Mouse (Mus musculus): Measurements from ENCODE around the gene 5730409E04Rik. TPM values are rescaled to one million over a fixed set of nuclear protein-coding genes. Genes with fewer than 3 reads are reported as not detected.

5730409E04Rik gene
- polyA plus RNA-seq, 1 experiment from 2014 or later = 2.6 TPM

DNA sequence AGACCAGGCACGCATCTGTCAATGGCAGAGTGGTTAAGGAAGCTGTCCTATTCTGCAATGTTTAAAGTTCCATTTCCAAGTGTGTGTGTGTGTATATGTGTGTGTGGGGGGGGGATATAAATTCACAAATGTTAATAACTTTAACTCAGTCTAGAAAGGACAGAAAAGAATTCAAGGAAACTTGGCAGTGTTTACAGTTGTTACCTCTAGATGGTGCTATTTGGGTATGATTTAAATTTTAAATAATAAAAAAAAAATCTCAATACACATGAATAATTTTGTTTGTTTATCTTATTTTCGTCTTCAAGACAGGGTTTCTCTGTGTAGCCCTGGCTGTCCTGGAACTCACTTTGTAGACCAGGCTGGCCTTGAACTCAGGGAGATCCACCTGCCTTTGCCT lies 22.3 kb downstream of the 5730409E04Rik start:
- H3K27ac ChIP-seq (ENCODE audit: low read length) = no peak overlapping the region
- no peak overlapping the region for H3K4me2 ChIP-seq (replicated peaks; ENCODE audit: low read depth, low read length)
- no peaks in the 10 kb centered on the region for H3K27me3 ChIP-seq (replicated peaks; ENCODE audit: insufficient read depth, low read length)
- H3K36me3 ChIP-seq (ENCODE audit: insufficient read depth, low read length) = no peaks in the 10 kb centered on the region
- DNase-seq (ENCODE audit: low spot score) (peak; percentile 30), ATAC-seq (no peak)
- H3K9me3 ChIP-seq (ENCODE audit: low read length) = no peaks in the 10 kb centered on the region
- no peak overlapping the region for H3K9ac ChIP-seq (replicated peaks; ENCODE audit: low read depth)
- no peaks in the 10 kb centered on the region for H3K4me1 ChIP-seq (ENCODE audit: insufficient read depth, low read depth, low read length)
- TF ChIP-seq CTCF (IDR thresholded peaks at IDR 0.05) = peak; percentile 25
- TF ChIP-seq EP300 (IDR thresholded peaks at IDR 0.05) = no peak
- 35% methylated on average over 2 of the region's 2 CpGs for WGBS
- H3K4me3 ChIP-seq (ENCODE audit: low read depth, low read length) = no peak overlapping the region

DNA sequence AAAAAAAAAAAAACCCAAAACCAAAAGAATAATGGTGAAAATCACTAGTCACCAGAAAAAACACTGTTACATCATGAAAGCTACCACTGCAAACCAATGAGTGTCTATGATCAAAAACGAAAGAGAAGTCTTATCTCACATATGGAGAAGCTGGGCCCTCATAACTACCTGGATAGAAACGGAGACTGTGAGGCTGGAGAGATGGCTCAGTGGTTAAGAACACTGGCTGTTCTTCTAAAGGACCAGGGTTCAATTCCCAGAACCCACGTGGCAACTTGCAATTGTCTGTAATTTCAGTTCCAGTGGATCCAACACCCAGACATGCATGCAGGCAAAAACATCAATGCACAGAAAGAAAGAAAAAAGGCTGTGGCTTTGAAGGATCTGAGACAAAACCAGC lies 23.1 kb downstream of the 5730409E04Rik start:
- 52% methylated on average over 3 of the region's 3 CpGs for WGBS

GRCm38 (mm10) chr4:126636330-126636729 lies 26.7 kb downstream of the 5730409E04Rik start:
- Histone ChIP-seq H3K27ac (ENCODE audit: low read length) (no peak overlapping the region), H3K4me3 (ENCODE audit: low read depth, low read length) (no peak overlapping the region), H3K4me2 (replicated peaks; ENCODE audit: low read depth, low read length) (no peak overlapping the region), H3K9me3 (ENCODE audit: low read length) (no peaks in the 10 kb centered on the region), H3K36me3 (ENCODE audit: insufficient read depth, low read length) (no peaks in the 10 kb centered on the region), H3K9ac (replicated peaks; ENCODE audit: low read depth) (no peak overlapping the region), H3K4me1 (ENCODE audit: insufficient read depth, low read depth, low read length) (no peaks in the 10 kb centered on the region), H3K27me3 (replicated peaks; ENCODE audit: insufficient read depth, low read length) (no peaks in the 10 kb centered on the region)
- ATAC-seq (no peak), DNase-seq (ENCODE audit: low spot score) (no peak)
- no peak for TF ChIP-seq CTCF (IDR thresholded peaks at IDR 0.05)
- TF ChIP-seq EP300 (IDR thresholded peaks at IDR 0.05) = no peak
- WGBS = 23% methylated on average over 11 of the region's 11 CpGs

More for the DNA sequence above, 23.1 kb downstream of the 5730409E04Rik start:
- Histone ChIP-seq H3K4me2 (replicated peaks; ENCODE audit: low read depth, low read length) (no peak overlapping the region), H3K36me3 (ENCODE audit: insufficient read depth, low read length) (no peaks in the 10 kb centered on the region), H3K9me3 (ENCODE audit: low read length) (no peaks in the 10 kb centered on the region), H3K27me3 (replicated peaks; ENCODE audit: insufficient read depth, low read length) (no peaks in the 10 kb centered on the region), H3K4me1 (ENCODE audit: insufficient read depth, low read depth, low read length) (no peaks in the 10 kb centered on the region), H3K27ac (ENCODE audit: low read length) (no peak overlapping the region), H3K9ac (replicated peaks; ENCODE audit: low read depth) (no peak overlapping the region), H3K4me3 (ENCODE audit: low read depth, low read length) (no peak overlapping the region)
- ATAC-seq (no peak), DNase-seq (ENCODE audit: low spot score) (no peak)
- TF ChIP-seq CTCF (IDR thresholded peaks at IDR 0.05) (no peak), EP300 (IDR thresholded peaks at IDR 0.05) (no peak)

DNA sequence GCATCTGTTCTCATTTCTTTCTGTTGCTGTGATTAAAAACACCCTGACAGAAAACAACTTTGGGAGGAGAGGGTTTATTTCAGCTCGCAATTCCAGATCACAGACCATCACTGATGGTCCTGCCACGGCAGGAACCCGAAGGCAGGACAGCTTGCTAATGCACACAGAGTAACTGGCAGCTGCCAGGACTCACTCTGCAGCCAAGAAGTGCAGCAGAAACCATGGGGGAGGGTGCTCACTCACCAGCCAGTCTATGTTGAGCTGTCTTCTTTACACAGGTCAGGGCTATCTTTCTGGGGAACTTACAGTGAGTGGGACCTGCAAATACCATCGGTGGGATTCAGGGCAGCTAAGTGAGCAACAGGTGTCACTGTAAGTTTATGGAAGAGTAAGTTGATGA lies 27.8 kb downstream of the 5730409E04Rik start:
- Histone ChIP-seq H3K27ac (ENCODE audit: low read length) (no peak overlapping the region), H3K4me1 (ENCODE audit: insufficient read depth, low read depth, low read length) (no peaks in the 10 kb centered on the region), H3K9me3 (ENCODE audit: low read length) (no peaks in the 10 kb centered on the region), H3K36me3 (ENCODE audit: insufficient read depth, low read length) (no peaks in the 10 kb centered on the region), H3K4me2 (replicated peaks; ENCODE audit: low read depth, low read length) (no peak overlapping the region), H3K9ac (replicated peaks; ENCODE audit: low read depth) (no peak overlapping the region), H3K27me3 (replicated peaks; ENCODE audit: insufficient read depth, low read length) (no peaks in the 10 kb centered on the region), H3K4me3 (ENCODE audit: low read depth, low read length) (no peak overlapping the region)
- TF ChIP-seq EP300 (IDR thresholded peaks at IDR 0.05) (no peak), CTCF (IDR thresholded peaks at IDR 0.05) (no peak)
- WGBS = 51% methylated on average over 4 of the region's 4 CpGs
- no peak for DNase-seq (ENCODE audit: low spot score)
- ATAC-seq = no peak

DNA sequence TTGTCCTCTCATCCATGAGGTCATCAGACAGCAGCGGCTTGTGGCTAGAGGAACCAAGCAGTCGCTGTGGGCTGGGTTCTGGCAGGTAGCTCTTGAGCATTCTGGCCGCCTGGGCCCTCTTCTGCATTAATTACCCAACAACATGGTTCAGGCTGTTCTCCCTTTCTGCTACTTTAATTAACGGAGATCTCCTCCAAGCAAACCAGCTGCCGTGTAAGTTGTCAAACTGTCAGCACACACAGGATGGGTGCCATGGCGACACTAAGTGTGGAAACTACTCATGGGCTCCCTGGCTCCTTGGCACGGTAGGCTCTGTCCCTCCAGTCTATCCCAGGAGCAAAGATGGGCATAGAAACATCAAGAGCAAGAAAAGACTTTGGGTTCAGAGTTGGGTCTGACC lies 29.7 kb downstream of the 5730409E04Rik start:
- H3K4me1 ChIP-seq (ENCODE audit: insufficient read depth, low read depth, low read length) = no peaks in the 10 kb centered on the region
- DNase-seq (ENCODE audit: low spot score) (no peak), ATAC-seq (no peak)
- WGBS = 45% methylated on average over 7 of the region's 7 CpGs
- H3K27me3 ChIP-seq (replicated peaks; ENCODE audit: insufficient read depth, low read length) = no peaks in the 10 kb centered on the region
- H3K27ac ChIP-seq (ENCODE audit: low read length) = no peak overlapping the region
- H3K4me2 ChIP-seq (replicated peaks; ENCODE audit: low read depth, low read length) = no peak overlapping the region
- TF ChIP-seq CTCF (IDR thresholded peaks at IDR 0.05) = no peak
- no peak for TF ChIP-seq EP300 (IDR thresholded peaks at IDR 0.05)
- H3K9me3 ChIP-seq (ENCODE audit: low read length) = no peaks in the 10 kb centered on the region
- no peaks in the 10 kb centered on the region for H3K36me3 ChIP-seq (ENCODE audit: insufficient read depth, low read length)
- H3K9ac ChIP-seq (replicated peaks; ENCODE audit: low read depth) = no peak overlapping the region
- no peak overlapping the region for H3K4me3 ChIP-seq (ENCODE audit: low read depth, low read length)

DNA sequence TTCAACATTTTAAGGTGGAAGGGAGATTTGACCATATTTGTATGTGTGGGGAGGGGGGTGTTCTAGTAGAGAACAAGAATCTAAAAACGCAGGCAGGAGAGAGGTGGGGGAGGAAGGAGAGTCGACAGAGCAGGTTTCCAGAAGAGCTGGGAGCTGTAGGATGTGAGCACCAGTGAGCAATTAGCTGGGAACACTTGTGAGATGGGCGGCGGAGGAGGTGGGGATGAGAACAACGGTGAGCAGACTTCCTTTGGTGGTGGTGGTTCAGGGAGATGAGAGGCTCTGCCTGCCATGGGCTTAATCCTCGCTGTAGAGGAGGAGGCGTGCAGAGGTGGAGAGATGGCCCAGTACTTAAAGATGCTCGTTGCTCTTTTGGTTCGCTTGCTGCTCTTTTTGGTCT lies 32.3 kb downstream of the 5730409E04Rik start:
- TF ChIP-seq CTCF (IDR thresholded peaks at IDR 0.05) (no peak), EP300 (IDR thresholded peaks at IDR 0.05) (no peak)
- no peaks in the 10 kb centered on the region for H3K4me1 ChIP-seq (ENCODE audit: insufficient read depth, low read depth, low read length)
- H3K27ac ChIP-seq (ENCODE audit: low read length) = no peak overlapping the region
- ATAC-seq (no peak), DNase-seq (ENCODE audit: low spot score) (no peak)
- H3K36me3 ChIP-seq (ENCODE audit: insufficient read depth, low read length) = no peaks in the 10 kb centered on the region
- 38% methylated on average over 9 of the region's 9 CpGs for WGBS
- H3K4me2 ChIP-seq (replicated peaks; ENCODE audit: low read depth, low read length) = no peak overlapping the region
- no peaks in the 10 kb centered on the region for H3K9me3 ChIP-seq (ENCODE audit: low read length)
- no peak overlapping the region for H3K9ac ChIP-seq (replicated peaks; ENCODE audit: low read depth)
- H3K27me3 ChIP-seq (replicated peaks; ENCODE audit: insufficient read depth, low read length) = no peaks in the 10 kb centered on the region
- no peak overlapping the region for H3K4me3 ChIP-seq (ENCODE audit: low read depth, low read length)

- H3K9me3 ChIP-seq (ENCODE audit: low read length) = no peaks in the 10 kb centered on the region
- WGBS = 63% methylated on average over 4 of the region's 4 CpGs
- no peak overlapping the region for H3K27ac ChIP-seq (ENCODE audit: low read length)
- H3K4me3 ChIP-seq (ENCODE audit: low read depth, low read length) = no peak overlapping the region
- no peak overlapping the region for H3K9ac ChIP-seq (replicated peaks; ENCODE audit: low read depth)
- ATAC-seq (no peak), DNase-seq (ENCODE audit: low spot score) (no peak)
- no peaks in the 10 kb centered on the region for H3K36me3 ChIP-seq (ENCODE audit: insufficient read depth, low read length)
- H3K4me1 ChIP-seq (ENCODE audit: insufficient read depth, low read depth, low read length) = no peaks in the 10 kb centered on the region
- no peaks in the 10 kb centered on the region for H3K27me3 ChIP-seq (replicated peaks; ENCODE audit: insufficient read depth, low read length)
- no peak for TF ChIP-seq EP300 (IDR thresholded peaks at IDR 0.05)
- no peak for TF ChIP-seq CTCF (IDR thresholded peaks at IDR 0.05)
- no peak overlapping the region for H3K4me2 ChIP-seq (replicated peaks; ENCODE audit: low read depth, low read length)
Measured at GRCm38 (mm10) chr4:126643815-126644214, 34.2 kb downstream of the 5730409E04Rik start.

All from lung, postnatal 0 days (tissue).